Mouse (Mus musculus) lung, postnatal 0 days (tissue): ENCODE data around the gene Slc36a1.

Source experiments
- CTCF ChIP-seq: IDR thresholded peaks from 2 replicates; pipeline ENCODE4 v1.5.1; 2016; ENCODE audit warnings: antibody characterized with exemption, mild to moderate bottlenecking
- EP300 ChIP-seq: IDR thresholded peaks from 2 replicates; pipeline ENCODE4 v1.6.1; 2016; ENCODE audit warnings: antibody characterized with exemption, mild to moderate bottlenecking, control low read depth

DNA sequence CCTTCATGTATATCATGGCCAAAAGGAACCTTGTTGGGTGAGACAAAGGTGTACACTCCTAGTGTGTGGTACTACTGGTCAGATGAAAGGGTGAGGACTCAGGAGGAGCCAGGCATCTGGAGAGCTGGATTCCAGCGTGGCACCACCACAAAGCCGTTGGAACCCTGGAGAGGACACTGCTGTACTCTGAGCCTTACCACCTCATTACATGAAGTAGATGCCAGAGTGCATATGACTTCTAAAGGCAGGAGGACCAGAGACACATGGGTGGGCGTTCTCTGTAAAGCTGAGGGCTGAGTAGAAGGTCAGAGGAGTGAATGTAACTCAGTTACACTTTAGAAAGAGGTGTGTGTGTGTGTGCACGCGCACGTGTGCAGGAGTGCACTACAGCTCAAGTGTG is 16.4 kb upstream of the Slc36a1 start:
- TF ChIP-seq EP300 = no peak
- TF ChIP-seq CTCF = no peak
